Mouse (Mus musculus): Measurements from ENCODE around the gene Nxf7.
"Not testable (repeated sequence)": the region's sequence is repeated elsewhere in the genome, so short reads cannot be mapped to it uniquely, and the experiment has no call there.

Gene Nxf7

GRCm38 (mm10) chrX:135598677-135599076 is at the start of gene Nxf7:
Gene Nxf7, minus strand, starts transcription at chrX:135598777.
- no peak for DNase-seq (ENCODE audit: low read depth)

- no peak for DNase-seq (ENCODE audit: low read depth)
These were observed 29.0 kb upstream of the Nxf7 start, which contains the start of gene Prame for GRCm38 (mm10) chrX:135627605-135628004. Gene Prame, minus strand, starts transcription at chrX:135627705.

- DNase-seq (ENCODE audit: low read depth) = peak; percentile 5
These were observed 2.9 kb upstream of the Nxf7 start for GRCm38 (mm10) chrX:135601298-135602029.

GRCm38 (mm10) chrX:135598096-135598495 is 481 bp downstream of the Nxf7 start:
- DNase-seq (ENCODE audit: low read depth) = no peak

GRCm38 (mm10) chrX:135576412-135576811 is 22.2 kb downstream of the Nxf7 start:
- DNase-seq (ENCODE audit: low read depth) = no peak

- DNase-seq (ENCODE audit: low read depth) = not testable (repeated sequence)
These were observed 23.5 kb downstream of the Nxf7 start for GRCm38 (mm10) chrX:135574958-135575628.

GRCm38 (mm10) chrX:135574261-135574957 is 24.2 kb downstream of the Nxf7 start:
- DNase-seq (ENCODE audit: low read depth) = not testable (repeated sequence)

- DNase-seq (ENCODE audit: low read depth) = peak; percentile 14
These were observed 29.1 kb downstream of the Nxf7 start for GRCm38 (mm10) chrX:135569467-135569866.

GRCm38 (mm10) chrX:135564934-135565333 is 33.6 kb downstream of the Nxf7 start:
- not testable (repeated sequence) for DNase-seq (ENCODE audit: low read depth)

GRCm38 (mm10) chrX:135562841-135563240 is 35.7 kb downstream of the Nxf7 start:
- DNase-seq (ENCODE audit: low read depth) = no peak

- DNase-seq (ENCODE audit: low read depth) = not testable (repeated sequence)
These were observed 36.9 kb downstream of the Nxf7 start for GRCm38 (mm10) chrX:135561693-135562092.

- not testable (repeated sequence) for DNase-seq (ENCODE audit: low read depth)
These were observed 37.6 kb downstream of the Nxf7 start for GRCm38 (mm10) chrX:135560933-135561332.

GRCm38 (mm10) chrX:135559665-135560064 is 38.9 kb downstream of the Nxf7 start:
- not testable (repeated sequence) for DNase-seq (ENCODE audit: low read depth)

Data from c-Kit-positive CD71-positive TER-119-negative erythroid progenitor cells, embryonic 14.5 days (primary cell).